Mouse (Mus musculus): ENCODE results near the gene Sco2.

Gene Sco2

DNA sequence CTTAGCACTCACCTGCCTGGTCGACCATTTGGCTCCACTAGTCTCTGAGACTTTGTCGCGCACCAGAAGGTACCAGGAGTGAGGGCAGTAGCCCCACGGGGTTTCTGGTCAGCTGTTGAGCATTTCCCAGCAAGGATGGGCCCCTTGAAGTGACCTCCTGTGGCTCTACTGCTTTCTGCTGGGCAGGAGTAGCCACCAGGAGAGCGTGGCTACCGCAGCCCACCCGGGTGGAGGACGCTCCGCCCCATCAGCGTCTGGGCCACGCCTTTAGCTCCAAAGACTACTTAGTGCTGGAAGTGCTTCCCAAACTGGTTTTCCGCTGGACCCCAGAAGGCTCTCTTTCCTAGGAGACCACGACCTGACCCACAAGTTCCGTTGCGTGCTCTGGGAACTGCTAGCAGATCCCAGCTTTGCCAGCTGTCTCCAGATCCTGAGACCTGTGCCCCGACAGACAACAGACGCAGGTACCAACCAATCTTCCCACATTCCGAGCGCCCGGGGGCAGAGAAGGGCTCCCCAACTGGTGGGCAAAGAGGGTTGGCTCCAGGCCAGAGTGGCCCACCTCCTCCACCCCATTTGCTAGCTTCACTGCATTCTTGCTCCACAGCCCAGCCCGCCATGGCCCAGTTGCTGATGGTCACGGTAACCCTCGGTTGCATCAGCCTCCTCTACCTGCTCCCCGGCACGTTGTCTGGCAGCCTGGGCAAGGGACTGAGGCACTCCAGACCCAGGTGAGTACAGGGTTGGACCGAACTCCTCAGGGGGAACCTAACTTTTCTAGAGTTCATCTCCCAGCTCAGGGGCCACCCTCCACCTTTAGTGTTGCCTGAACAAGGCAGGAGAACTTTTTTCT lies 50.8 kb downstream of the Sco2 start, which contains the start of gene Adm2:
Gene Adm2, plus strand, starts transcription at position 51 of the 853 bp plus-strand sequence.
- no peak for DNase-seq

Measured in cerebellum, postnatal 25 days (tissue).